Mouse (Mus musculus): ENCODE results near the gene Dlgap1. TPM values are rescaled to one million over a fixed set of nuclear protein-coding genes. Genes with fewer than 3 reads are reported as not detected.

Dlgap1 gene
- polyA plus RNA-seq, 1 experiment from 2014 or later, result 3.5 TPM

GRCm38 (mm10) chr17:70377020-70377419 lies 408.1 kb downstream of the Dlgap1 start:
- Histone ChIP-seq H3K4me1 (ENCODE audit: insufficient read depth, low read length) (no peaks in the 10 kb centered on the region), H3K27me3 (ENCODE audit: insufficient read depth, low read length) (no peaks in the 10 kb centered on the region), H3K9me3 (ENCODE audit: low read length) (no peaks in the 10 kb centered on the region), H3K27ac (ENCODE audit: low read length) (no peak overlapping the region), H3K4me2 (replicated peaks; ENCODE audit: low read depth, low read length) (no peak overlapping the region), H3K4me3 (ENCODE audit: low read length) (no peak overlapping the region), H3K36me3 (ENCODE audit: insufficient read depth, low read length) (no peaks in the 10 kb centered on the region), H3K9ac (replicated peaks; ENCODE audit: low read length) (no peak overlapping the region)
- ATAC-seq (ENCODE audit: low FRiP score, low TSS enrichment), result no peak
- 82% methylated on average over 4 of the region's 4 CpGs for WGBS

DNA sequence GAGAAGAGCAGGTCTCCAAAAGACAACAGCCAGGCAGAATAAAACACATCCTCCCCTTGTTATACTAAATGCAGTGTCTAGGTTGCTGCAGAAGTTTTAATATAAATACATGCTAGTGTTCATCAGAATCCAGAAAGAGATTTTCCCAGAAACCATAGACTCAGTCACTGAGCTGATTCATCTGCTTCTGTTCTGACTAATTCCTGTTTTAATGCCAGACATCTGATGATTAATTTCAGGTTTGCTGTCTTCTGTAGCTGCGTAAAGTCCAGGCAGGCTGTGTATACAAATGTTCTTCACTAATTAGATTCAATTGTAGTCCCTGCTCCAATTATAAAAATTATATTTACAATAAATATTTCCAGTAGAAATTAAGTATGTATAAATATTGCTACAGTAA lies 419.6 kb downstream of the Dlgap1 start:
- no peaks in the 10 kb centered on the region for H3K4me1 ChIP-seq (ENCODE audit: insufficient read depth, low read length)
- 83% methylated on average over 1 of the region's 1 CpGs for WGBS
- H3K36me3 ChIP-seq (ENCODE audit: insufficient read depth, low read length), result no peaks in the 10 kb centered on the region
- no peak overlapping the region for H3K27ac ChIP-seq (ENCODE audit: low read length)
- no peak overlapping the region for H3K9ac ChIP-seq (replicated peaks; ENCODE audit: low read length)
- no peak overlapping the region for H3K4me2 ChIP-seq (replicated peaks; ENCODE audit: low read depth, low read length)
- no peak overlapping the region for H3K4me3 ChIP-seq (ENCODE audit: low read length)
- ATAC-seq (ENCODE audit: low FRiP score, low TSS enrichment), result no peak
- H3K27me3 ChIP-seq (ENCODE audit: insufficient read depth, low read length), result no peaks in the 10 kb centered on the region
- H3K9me3 ChIP-seq (ENCODE audit: low read length), result no peaks in the 10 kb centered on the region

DNA sequence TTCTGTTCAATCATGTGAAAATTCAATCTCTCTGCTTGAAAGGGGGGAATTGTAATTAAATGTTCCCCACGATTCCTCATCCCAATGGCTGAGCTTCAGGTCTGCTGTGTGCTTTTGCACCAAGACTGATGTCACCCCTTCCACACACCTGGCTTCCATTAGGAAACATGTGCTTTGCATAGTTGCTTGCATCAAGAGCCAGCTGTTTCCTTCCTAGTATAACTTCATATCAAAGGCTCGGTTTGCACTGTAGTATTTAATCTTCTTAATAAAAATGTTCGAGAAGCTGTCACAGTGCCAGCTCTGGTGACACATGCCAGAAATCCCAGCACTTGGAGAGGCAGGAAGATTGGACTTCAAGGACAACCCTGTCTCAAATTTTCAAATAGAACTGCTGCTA lies 428.3 kb downstream of the Dlgap1 start:
- no peaks in the 10 kb centered on the region for H3K36me3 ChIP-seq (ENCODE audit: insufficient read depth, low read length)
- ATAC-seq (ENCODE audit: low FRiP score, low TSS enrichment), result no peak
- no peaks in the 10 kb centered on the region for H3K9me3 ChIP-seq (ENCODE audit: low read length)
- no peaks in the 10 kb centered on the region for H3K27me3 ChIP-seq (ENCODE audit: insufficient read depth, low read length)
- H3K4me1 ChIP-seq (ENCODE audit: insufficient read depth, low read length), result 0 out of 2 replicates have a peak, but pooled peaks cover 4% of the 10 kb centered on the region
- no peak overlapping the region for H3K27ac ChIP-seq (ENCODE audit: low read length)
- H3K4me2 ChIP-seq (replicated peaks; ENCODE audit: low read depth, low read length), result no peak overlapping the region
- no peak overlapping the region for H3K4me3 ChIP-seq (ENCODE audit: low read length)
- H3K9ac ChIP-seq (replicated peaks; ENCODE audit: low read length), result no peak overlapping the region
- 29% methylated on average over 3 of the region's 3 CpGs for WGBS

- 66% methylated on average over 8 of the region's 8 CpGs for WGBS
- ATAC-seq (ENCODE audit: low FRiP score, low TSS enrichment), result no peak
- no peak overlapping the region for H3K4me2 ChIP-seq (replicated peaks; ENCODE audit: low read depth, low read length)
These were observed 428.8 kb downstream of the Dlgap1 start for GRCm38 (mm10) chr17:70397708-70398107.

GRCm38 (mm10) chr17:70401909-70402308 lies 433.0 kb downstream of the Dlgap1 start:
- Histone ChIP-seq H3K27ac (ENCODE audit: low read length) (no peak overlapping the region), H3K4me1 (ENCODE audit: insufficient read depth, low read length) (0 out of 2 replicates have a peak, but pooled peaks cover 4% of the 10 kb centered on the region), H3K9ac (replicated peaks; ENCODE audit: low read length) (no peak overlapping the region), H3K36me3 (ENCODE audit: insufficient read depth, low read length) (no peaks in the 10 kb centered on the region), H3K9me3 (ENCODE audit: low read length) (no peaks in the 10 kb centered on the region), H3K4me3 (ENCODE audit: low read length) (no peak overlapping the region), H3K27me3 (ENCODE audit: insufficient read depth, low read length) (no peaks in the 10 kb centered on the region), H3K4me2 (replicated peaks; ENCODE audit: low read depth, low read length) (no peak overlapping the region)
- 64% methylated on average over 2 of the region's 2 CpGs for WGBS
- ATAC-seq (ENCODE audit: low FRiP score, low TSS enrichment), result no peak

More at GRCm38 (mm10) chr17:70397708-70398107, 428.8 kb downstream of the Dlgap1 start:
- H3K4me1 ChIP-seq (ENCODE audit: insufficient read depth, low read length), result 0 out of 2 replicates have a peak, but pooled peaks cover 4% of the 10 kb centered on the region
- H3K9me3 ChIP-seq (ENCODE audit: low read length), result no peaks in the 10 kb centered on the region
- H3K36me3 ChIP-seq (ENCODE audit: insufficient read depth, low read length), result no peaks in the 10 kb centered on the region
- no peak overlapping the region for H3K27ac ChIP-seq (ENCODE audit: low read length)
- H3K27me3 ChIP-seq (ENCODE audit: insufficient read depth, low read length), result no peaks in the 10 kb centered on the region
- no peak overlapping the region for H3K4me3 ChIP-seq (ENCODE audit: low read length)
- no peak overlapping the region for H3K9ac ChIP-seq (replicated peaks; ENCODE audit: low read length)

DNA sequence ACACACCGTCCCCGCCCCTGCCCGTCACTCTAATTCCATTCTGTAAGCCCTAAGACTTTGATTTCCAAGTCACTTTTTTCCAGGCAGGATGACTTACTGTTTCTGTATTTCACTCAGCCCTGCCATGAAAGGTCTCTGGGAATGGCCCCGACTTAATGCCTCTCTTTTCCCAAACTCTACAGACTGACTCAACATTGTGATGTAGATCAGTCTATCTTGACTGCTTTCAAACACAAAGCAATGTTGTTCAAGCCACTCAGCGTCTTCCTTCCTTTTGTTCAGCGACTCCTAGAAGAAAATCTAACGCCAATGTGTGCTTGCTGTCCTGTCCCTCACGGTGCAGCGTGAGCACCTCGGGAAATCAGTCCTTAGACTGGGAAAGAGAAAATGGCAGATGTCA lies 434.9 kb downstream of the Dlgap1 start:
- no peak for ATAC-seq (ENCODE audit: low FRiP score, low TSS enrichment)
- Histone ChIP-seq H3K9me3 (ENCODE audit: low read length) (no peaks in the 10 kb centered on the region), H3K36me3 (ENCODE audit: insufficient read depth, low read length) (no peaks in the 10 kb centered on the region), H3K27ac (ENCODE audit: low read length) (no peak overlapping the region), H3K27me3 (ENCODE audit: insufficient read depth, low read length) (no peaks in the 10 kb centered on the region), H3K4me3 (ENCODE audit: low read length) (no peak overlapping the region), H3K4me2 (replicated peaks; ENCODE audit: low read depth, low read length) (no peak overlapping the region), H3K4me1 (ENCODE audit: insufficient read depth, low read length) (no peaks in the 10 kb centered on the region), H3K9ac (replicated peaks; ENCODE audit: low read length) (no peak overlapping the region)
- WGBS, result 49% methylated on average over 10 of the region's 10 CpGs

DNA sequence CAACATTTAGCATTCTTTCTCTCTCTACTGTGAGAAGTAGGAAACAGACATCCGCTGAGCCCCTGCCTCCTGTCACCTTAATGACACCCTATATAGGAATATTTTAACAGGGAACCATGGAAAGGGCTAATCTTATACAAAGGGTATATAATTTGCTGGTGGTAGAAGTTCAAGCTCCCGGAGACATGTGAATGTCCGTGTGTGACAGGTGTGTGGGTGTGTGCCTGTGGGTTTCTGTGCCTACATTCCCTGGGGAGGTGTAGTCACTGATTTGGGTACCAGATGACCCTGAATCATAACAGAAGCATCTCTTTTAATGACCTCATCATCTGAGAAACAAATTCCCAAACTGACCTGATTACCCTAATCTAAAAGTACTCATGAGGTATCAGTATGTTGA lies 445.3 kb downstream of the Dlgap1 start:
- 85% methylated on average over 3 of the region's 3 CpGs for WGBS
- Histone ChIP-seq H3K4me2 (replicated peaks; ENCODE audit: low read depth, low read length) (no peak overlapping the region), H3K4me3 (ENCODE audit: low read length) (no peak overlapping the region), H3K27ac (ENCODE audit: low read length) (no peak overlapping the region), H3K36me3 (ENCODE audit: insufficient read depth, low read length) (no peaks in the 10 kb centered on the region), H3K4me1 (ENCODE audit: insufficient read depth, low read length) (no peaks in the 10 kb centered on the region), H3K27me3 (ENCODE audit: insufficient read depth, low read length) (no peaks in the 10 kb centered on the region), H3K9ac (replicated peaks; ENCODE audit: low read length) (no peak overlapping the region), H3K9me3 (ENCODE audit: low read length) (no peaks in the 10 kb centered on the region)
- no peak for ATAC-seq (ENCODE audit: low FRiP score, low TSS enrichment)

DNA sequence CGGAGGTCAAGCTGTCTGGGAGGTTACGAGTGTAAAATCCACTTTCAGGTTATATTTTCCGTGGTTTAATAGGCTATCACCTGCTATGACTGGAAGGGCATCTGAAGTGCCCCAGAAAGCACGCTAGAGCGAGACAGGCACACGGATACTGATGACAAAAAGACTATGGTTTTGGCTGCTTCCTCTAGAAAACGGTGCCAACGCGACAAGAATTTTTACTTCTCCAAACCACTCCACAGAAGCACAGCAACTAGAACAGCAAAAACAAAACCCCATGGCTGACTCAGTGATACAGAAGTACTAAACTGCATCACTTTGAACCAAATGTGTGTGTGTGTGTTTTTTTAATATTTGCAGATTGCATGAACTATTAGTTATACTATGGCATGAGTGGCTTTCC lies 459.0 kb downstream of the Dlgap1 start:
- Histone ChIP-seq H3K36me3 (ENCODE audit: insufficient read depth, low read length) (no peaks in the 10 kb centered on the region), H3K9me3 (ENCODE audit: low read length) (no peaks in the 10 kb centered on the region), H3K4me1 (ENCODE audit: insufficient read depth, low read length) (0 out of 2 replicates have a peak, but pooled peaks cover 6% of the 10 kb centered on the region), H3K4me2 (replicated peaks; ENCODE audit: low read depth, low read length) (no peak overlapping the region), H3K27me3 (ENCODE audit: insufficient read depth, low read length) (no peaks in the 10 kb centered on the region), H3K4me3 (ENCODE audit: low read length) (no peak overlapping the region), H3K9ac (replicated peaks; ENCODE audit: low read length) (no peak overlapping the region), H3K27ac (ENCODE audit: low read length) (no peak overlapping the region)
- ATAC-seq (ENCODE audit: low FRiP score, low TSS enrichment), result no peak
- WGBS, result 75% methylated on average over 9 of the region's 9 CpGs

DNA sequence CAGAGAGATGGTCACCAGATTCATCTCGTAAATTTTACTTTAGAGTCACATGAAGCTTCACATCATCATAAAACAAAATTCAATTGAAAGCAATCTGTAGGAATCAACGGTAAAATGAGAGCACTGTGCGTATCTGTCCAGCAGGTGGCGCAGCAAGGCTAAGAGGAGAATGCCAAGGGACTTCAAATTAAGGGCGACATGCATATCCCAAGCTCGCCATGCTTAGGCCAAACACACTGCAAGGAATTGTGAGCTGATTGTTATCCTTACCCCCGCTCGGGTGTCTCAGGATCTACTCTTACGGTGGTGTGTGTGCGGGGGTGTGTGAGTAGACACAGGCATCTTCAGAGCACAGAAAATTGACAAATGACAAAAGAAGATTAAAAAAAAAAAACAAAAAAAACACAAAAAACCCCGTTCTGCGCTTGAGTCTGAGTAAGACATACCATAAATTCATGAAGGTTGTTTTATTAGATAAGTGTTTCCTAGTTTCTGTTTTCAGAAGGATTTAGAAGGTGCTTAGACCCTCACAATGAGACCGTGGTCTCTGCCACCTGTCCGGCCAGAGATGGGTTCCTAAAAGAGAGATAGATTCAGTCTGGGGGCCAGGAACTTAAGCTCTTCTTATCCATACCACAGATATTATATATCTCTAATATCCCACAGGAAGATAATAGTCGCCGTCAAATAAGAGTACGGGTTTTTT lies 461.0 kb downstream of the Dlgap1 start:
- peak overlapping the region; percentile 50 for H3K4me2 ChIP-seq (replicated peaks; ENCODE audit: low read depth, low read length)
- 17% methylated on average over 17 of the region's 17 CpGs for WGBS
- H3K9me3 ChIP-seq (ENCODE audit: low read length), result peaks cover 3% of the 10 kb centered on the region; the same call in 1 of the 2 replicates
- H3K36me3 ChIP-seq (ENCODE audit: insufficient read depth, low read length), result no peaks in the 10 kb centered on the region
- peak; percentile 81 for ATAC-seq (ENCODE audit: low FRiP score, low TSS enrichment)
- H3K4me1 ChIP-seq (ENCODE audit: insufficient read depth, low read length), result 0 out of 2 replicates have a peak, but pooled peaks cover 6% of the 10 kb centered on the region
- no peak overlapping the region for H3K27ac ChIP-seq (ENCODE audit: low read length)
- 0 out of 2 replicates have a peak overlapping the region, but pooled peaks have one; percentile 31 for H3K9ac ChIP-seq (replicated peaks; ENCODE audit: low read length)
- peak overlapping the region; percentile 11 for H3K4me3 ChIP-seq (ENCODE audit: low read length)
- no peaks in the 10 kb centered on the region for H3K27me3 ChIP-seq (ENCODE audit: insufficient read depth, low read length)

GRCm38 (mm10) chr17:70430452-70430787 lies 461.5 kb downstream of the Dlgap1 start:
- Histone ChIP-seq H3K27ac (ENCODE audit: low read length) (no peak overlapping the region), H3K4me3 (ENCODE audit: low read length) (no peak overlapping the region), H3K36me3 (ENCODE audit: insufficient read depth, low read length) (no peaks in the 10 kb centered on the region), H3K9me3 (ENCODE audit: low read length) (peaks cover 3% of the 10 kb centered on the region; the same call in 1 of the 2 replicates), H3K27me3 (ENCODE audit: insufficient read depth, low read length) (no peaks in the 10 kb centered on the region), H3K4me1 (ENCODE audit: insufficient read depth, low read length) (0 out of 2 replicates have a peak, but pooled peaks cover 6% of the 10 kb centered on the region), H3K9ac (replicated peaks; ENCODE audit: low read length) (no peak overlapping the region), H3K4me2 (replicated peaks; ENCODE audit: low read depth, low read length) (no peak overlapping the region)
- ATAC-seq (ENCODE audit: low FRiP score, low TSS enrichment), result no peak
- WGBS, result 23% methylated on average over 5 of the region's 5 CpGs

Measured in kidney, embryonic 16.5 days (tissue).